In the genomic region with DNA sequence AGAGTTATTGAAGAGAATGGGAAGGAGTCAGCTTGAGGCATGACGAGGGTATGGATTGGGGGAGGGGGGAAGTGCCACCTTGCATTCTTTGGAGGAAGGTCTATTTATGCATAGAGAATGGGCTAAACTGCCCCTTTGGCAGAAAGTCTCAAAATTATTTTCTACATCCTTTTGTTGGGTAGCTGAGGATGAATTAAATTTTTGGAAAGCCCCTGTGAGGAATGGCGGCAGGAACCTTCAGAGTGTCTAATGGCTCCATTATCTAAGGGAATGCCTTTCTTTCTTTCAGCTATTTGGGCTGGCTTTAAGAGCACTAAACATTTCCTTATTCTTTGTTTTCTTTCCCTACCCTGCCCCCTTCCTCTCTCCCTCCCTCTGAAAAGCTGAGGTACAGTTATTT, we compare ENCODE assay signal across 13 mouse cellular contexts. TPM values are rescaled to one million over a fixed set of nuclear protein-coding genes. Genes with fewer than 3 reads are reported as not detected.
DNase-seq lines count a peak whose midpoint lies in the region; ATAC-seq lines count a peak whose summit lies in the region.
"Had no signal": no experiment of that assay in that cellular context is flagged by ENCODE, and none has a peak within 500 bp of the region (broad histone marks: within the 10 kb centered on the region; RNA-seq: fewer than 3 reads in every experiment).

No protein-coding gene starts in this region.

- H3K9me3 ChIP-seq in embryonic facial prominence, embryonic 10.5 days = no peaks in the 10 kb centered on the region
- no peaks in the 10 kb centered on the region for H3K9me3 ChIP-seq in hindbrain, embryonic 13.5 days
- no peaks in the 10 kb centered on the region for H3K9me3 ChIP-seq in midbrain, embryonic 15.5 days
- no peaks in the 10 kb centered on the region for H3K9me3 ChIP-seq in intestine, embryonic 16.5 days (ENCODE audit: control insufficient read depth, low read length)
- no peaks in the 10 kb centered on the region for H3K9me3 ChIP-seq in heart, embryonic 11.5 days (replicated peaks; ENCODE audit: control insufficient read depth, low read length)

- peak overlapping the region; percentile 77 for H3K9ac ChIP-seq in hindbrain, embryonic 13.5 days
- H3K9ac ChIP-seq in midbrain, embryonic 15.5 days = peak overlapping the region; percentile 36
- no peak overlapping the region for H3K9ac ChIP-seq in intestine, embryonic 16.5 days (ENCODE audit: low read depth, low read length)
- no peak overlapping the region for H3K9ac ChIP-seq in heart, embryonic 11.5 days (ENCODE audit: low read depth, low read length)
- H3K9ac ChIP-seq: liver, embryonic 14.5 days had no signal

- WGBS in embryonic facial prominence, embryonic 10.5 days = 4% methylated on average over 2 of the region's 2 CpGs
- WGBS in hindbrain, embryonic 13.5 days = 6% methylated on average over 2 of the region's 2 CpGs
- WGBS in midbrain, embryonic 15.5 days = 22% methylated on average over 2 of the region's 2 CpGs
- 0% methylated on average over 2 of the region's 2 CpGs for WGBS in intestine, embryonic 16.5 days
- 8% methylated on average over 2 of the region's 2 CpGs for WGBS in heart, embryonic 11.5 days (ENCODE audit: insufficient replicate concordance)

- H3K4me2 ChIP-seq in hindbrain, embryonic 13.5 days = peak overlapping the region; percentile 52
- H3K4me2 ChIP-seq in midbrain, embryonic 15.5 days = peak overlapping the region; percentile 45
- H3K4me2 ChIP-seq in intestine, embryonic 16.5 days (ENCODE audit: low read depth, low read length) = no peak overlapping the region
- no peak overlapping the region for H3K4me2 ChIP-seq in heart, embryonic 11.5 days

- no peak for ATAC-seq in hindbrain, embryonic 13.5 days (ENCODE audit: low FRiP score)
- ATAC-seq in midbrain, embryonic 15.5 days (replicated peaks) = no peak
- no peak for ATAC-seq in megakaryocyte-erythroid progenitor cell, adult 5-6 weeks (replicated peaks; ENCODE audit: low FRiP score, low TSS enrichment, poor library complexity, severe bottlenecking)
- no peak for ATAC-seq in intestine, embryonic 16.5 days
- ATAC-seq in heart, embryonic 11.5 days (replicated peaks; ENCODE audit: insufficient number of reproducible peaks, low FRiP score, low TSS enrichment) = no peak

- H3K4me1 ChIP-seq in embryonic facial prominence, embryonic 10.5 days = peaks cover 43% of the 10 kb centered on the region
- H3K4me1 ChIP-seq in hindbrain, embryonic 13.5 days (replicated peaks) = peaks cover 30% of the 10 kb centered on the region
- H3K4me1 ChIP-seq in midbrain, embryonic 15.5 days = peaks cover 6% of the 10 kb centered on the region
- H3K4me1 ChIP-seq in intestine, embryonic 16.5 days (ENCODE audit: control insufficient read depth, insufficient read depth, low read length) = peaks cover 6% of the 10 kb centered on the region
- peaks cover 15% of the 10 kb centered on the region for H3K4me1 ChIP-seq in heart, embryonic 11.5 days (ENCODE audit: control insufficient read depth, insufficient read depth, low read length)

- H3K27me3 ChIP-seq in embryonic facial prominence, embryonic 10.5 days (replicated peaks; ENCODE audit: low read depth, poor library complexity, severe bottlenecking) = peaks cover 99% of the 10 kb centered on the region
- peaks cover 75% of the 10 kb centered on the region for H3K27me3 ChIP-seq in hindbrain, embryonic 13.5 days
- peaks cover 43% of the 10 kb centered on the region for H3K27me3 ChIP-seq in midbrain, embryonic 15.5 days (replicated peaks)
- peaks cover 85% of the 10 kb centered on the region for H3K27me3 ChIP-seq in intestine, embryonic 16.5 days (replicated peaks; ENCODE audit: control insufficient read depth, insufficient read depth, low read length)
- H3K27me3 ChIP-seq in heart, embryonic 11.5 days (ENCODE audit: control insufficient read depth, insufficient read depth, low read length) = peaks cover 97% of the 10 kb centered on the region

- no peak overlapping the region for H3K27ac ChIP-seq in embryonic facial prominence, embryonic 10.5 days (replicated peaks)
- peak overlapping the region; percentile 62 for H3K27ac ChIP-seq in hindbrain, embryonic 13.5 days
- H3K27ac ChIP-seq in midbrain, embryonic 15.5 days = peak overlapping the region; percentile 66; the same call in 1 of the 2 replicates
- H3K27ac ChIP-seq in intestine, embryonic 16.5 days (ENCODE audit: low read length) = no peak overlapping the region
- H3K27ac ChIP-seq in heart, embryonic 11.5 days (ENCODE audit: low read depth, low read length) = no peak overlapping the region
- H3K27ac ChIP-seq: liver, embryonic 14.5 days had no signal

- peaks cover 5% of the 10 kb centered on the region; the same call in 1 of the 2 replicates for H3K36me3 ChIP-seq in embryonic facial prominence, embryonic 10.5 days (replicated peaks)
- no peaks in the 10 kb centered on the region; the same call in 1 of the 2 replicates for H3K36me3 ChIP-seq in hindbrain, embryonic 13.5 days
- no peaks in the 10 kb centered on the region for H3K36me3 ChIP-seq in midbrain, embryonic 15.5 days (replicated peaks)
- H3K36me3 ChIP-seq in intestine, embryonic 16.5 days (ENCODE audit: control insufficient read depth, insufficient read depth, low read length) = no peaks in the 10 kb centered on the region
- H3K36me3 ChIP-seq in heart, embryonic 11.5 days (ENCODE audit: control insufficient read depth, insufficient read depth, low read length) = no peaks in the 10 kb centered on the region

- peak; percentile 44 for DNase-seq in brain, adult 2 months (ENCODE audit: low read depth, low spot score)
- DNase-seq in embryonic facial prominence, embryonic 10.5 days (ENCODE audit: low spot score) = peak; percentile 33
- DNase-seq in spleen, postnatal 14 days (ENCODE audit: low spot score in 2 of 2) = no peak
- DNase-seq: heart, postnatal 4 days; kidney, postnatal 25 days had no signal

- peak overlapping the region; percentile 66 for H3K4me3 ChIP-seq in embryonic facial prominence, embryonic 10.5 days
- H3K4me3 ChIP-seq in hindbrain, embryonic 13.5 days = peak overlapping the region; percentile 58
- H3K4me3 ChIP-seq in midbrain, embryonic 15.5 days = peak overlapping the region; percentile 27
- H3K4me3 ChIP-seq in intestine, embryonic 16.5 days (ENCODE audit: low read length) = no peak overlapping the region
- no peak overlapping the region for H3K4me3 ChIP-seq in heart, embryonic 11.5 days (ENCODE audit: low read depth, low read length)

RNA-seq across cellular contexts. Expression of gene Zic2, which starts 5.1 kb away (rescaled TPM):
- 2.2 and 2.4 TPM in 2 replicates for polyA plus RNA-seq in embryonic facial prominence, embryonic 10.5 days (2016; fragmentation: Nextera tagmentation; extraction: Ambion mirVana)
- polyA plus RNA-seq in hindbrain, embryonic 13.5 days (2015; fragmentation: Nextera tagmentation; extraction: Ambion mirVana) = 9.3 and 13.7 TPM in 2 replicates
- 9.6 and 9.9 TPM in 2 replicates for polyA plus RNA-seq in midbrain, embryonic 15.5 days (2015; fragmentation: Nextera tagmentation; extraction: Ambion mirVana)
- not detected in 2 replicates for total RNA-seq in megakaryocyte-erythroid progenitor cell, adult 5-6 weeks (2014; fragmentation: Nextera tagmentation)
- not detected in 2 replicates for total RNA-seq in megakaryocyte-erythroid progenitor cell, adult 5-6 weeks (2017)
- not detected in 2 replicates for polyA plus RNA-seq in intestine, embryonic 16.5 days (2015; fragmentation: Nextera tagmentation; extraction: Ambion mirVana)
- polyA plus RNA-seq in heart, embryonic 11.5 days (2014; fragmentation: Nextera tagmentation; extraction: Ambion mirVana) = 0.07 TPM in 1 of 2 replicates, not detected in the other
- total RNA-seq: gastrocnemius, adult 8-10 months; heart, postnatal 4 days had no signal
- polyA plus RNA-seq: spleen, adult 2 months had no signal

RNA-seq across cellular contexts. Expression of gene Gm10837, which starts 10.0 kb away (rescaled TPM):
- polyA plus RNA-seq in embryonic facial prominence, embryonic 10.5 days (2016; fragmentation: Nextera tagmentation; extraction: Ambion mirVana) = 0.31 TPM in 1 of 2 replicates, not detected in the other
- 0.41 and 0.74 TPM in 2 replicates for polyA plus RNA-seq in hindbrain, embryonic 13.5 days (2015; fragmentation: Nextera tagmentation; extraction: Ambion mirVana)
- 0.51 and 0.77 TPM in 2 replicates for polyA plus RNA-seq in midbrain, embryonic 15.5 days (2015; fragmentation: Nextera tagmentation; extraction: Ambion mirVana)
- not detected in 2 replicates for total RNA-seq in megakaryocyte-erythroid progenitor cell, adult 5-6 weeks (2014; fragmentation: Nextera tagmentation)
- total RNA-seq in megakaryocyte-erythroid progenitor cell, adult 5-6 weeks (2017) = not detected in 2 replicates
- polyA plus RNA-seq in intestine, embryonic 16.5 days (2015; fragmentation: Nextera tagmentation; extraction: Ambion mirVana) = not detected in 2 replicates
- polyA plus RNA-seq in heart, embryonic 11.5 days (2014; fragmentation: Nextera tagmentation; extraction: Ambion mirVana) = 0.10 TPM in 1 of 2 replicates, not detected in the other
- total RNA-seq: gastrocnemius, adult 8-10 months; heart, postnatal 4 days had no signal
- polyA plus RNA-seq: liver, embryonic 14.5 days; spleen, adult 2 months had no signal

RNA-seq across cellular contexts. Expression of gene Zic5, which starts 14.9 kb away (rescaled TPM):
- polyA plus RNA-seq in embryonic facial prominence, embryonic 10.5 days (2016; fragmentation: Nextera tagmentation; extraction: Ambion mirVana) = 6.2 and 6.9 TPM in 2 replicates
- 10.9 and 13.9 TPM in 2 replicates for polyA plus RNA-seq in hindbrain, embryonic 13.5 days (2015; fragmentation: Nextera tagmentation; extraction: Ambion mirVana)
- 13.0 and 14.0 TPM in 2 replicates for polyA plus RNA-seq in midbrain, embryonic 15.5 days (2015; fragmentation: Nextera tagmentation; extraction: Ambion mirVana)
- total RNA-seq in megakaryocyte-erythroid progenitor cell, adult 5-6 weeks (2014; fragmentation: Nextera tagmentation) = not detected in 2 replicates
- total RNA-seq in megakaryocyte-erythroid progenitor cell, adult 5-6 weeks (2017) = not detected in 2 replicates
- polyA plus RNA-seq in intestine, embryonic 16.5 days (2015; fragmentation: Nextera tagmentation; extraction: Ambion mirVana) = not detected in 2 replicates
- 0.16 TPM in 1 of 2 replicates, not detected in the other for polyA plus RNA-seq in heart, embryonic 11.5 days (2014; fragmentation: Nextera tagmentation; extraction: Ambion mirVana)
- total RNA-seq: gastrocnemius, adult 8-10 months; heart, postnatal 4 days had no signal
- polyA plus RNA-seq: liver, embryonic 14.5 days; spleen, adult 2 months had no signal

RNA-seq across cellular contexts. Expression of gene Gm5089, which starts 29.4 kb away (rescaled TPM):
- polyA plus RNA-seq in embryonic facial prominence, embryonic 10.5 days (2016; fragmentation: Nextera tagmentation; extraction: Ambion mirVana) = 0.50 and 0.56 TPM in 2 replicates
- polyA plus RNA-seq in hindbrain, embryonic 13.5 days (2015; fragmentation: Nextera tagmentation; extraction: Ambion mirVana) = 1.8 and 3.0 TPM in 2 replicates
- 0.91 and 1.1 TPM in 2 replicates for polyA plus RNA-seq in midbrain, embryonic 15.5 days (2015; fragmentation: Nextera tagmentation; extraction: Ambion mirVana)
- total RNA-seq in megakaryocyte-erythroid progenitor cell, adult 5-6 weeks (2014; fragmentation: Nextera tagmentation) = not detected in 2 replicates
- total RNA-seq in megakaryocyte-erythroid progenitor cell, adult 5-6 weeks (2017) = not detected in 2 replicates
- not detected in 2 replicates for polyA plus RNA-seq in intestine, embryonic 16.5 days (2015; fragmentation: Nextera tagmentation; extraction: Ambion mirVana)
- not detected in 2 replicates for polyA plus RNA-seq in heart, embryonic 11.5 days (2014; fragmentation: Nextera tagmentation; extraction: Ambion mirVana)
- total RNA-seq: gastrocnemius, adult 8-10 months; heart, postnatal 4 days had no signal
- polyA plus RNA-seq: liver, embryonic 14.5 days; spleen, adult 2 months had no signal

RNA-seq across cellular contexts. Expression of gene Pcca, which starts 53.8 kb away (rescaled TPM):
- 29.1 and 32.8 TPM in 2 replicates for polyA plus RNA-seq in embryonic facial prominence, embryonic 10.5 days (2016; fragmentation: Nextera tagmentation; extraction: Ambion mirVana)
- 26.7 and 29.7 TPM in 2 replicates for polyA plus RNA-seq in hindbrain, embryonic 13.5 days (2015; fragmentation: Nextera tagmentation; extraction: Ambion mirVana)
- polyA plus RNA-seq in midbrain, embryonic 15.5 days (2015; fragmentation: Nextera tagmentation; extraction: Ambion mirVana) = 26.7 and 27.0 TPM in 2 replicates
- total RNA-seq in megakaryocyte-erythroid progenitor cell, adult 5-6 weeks (2014; fragmentation: Nextera tagmentation) = 36.5 and 52.3 TPM in 2 replicates
- 19.7 and 91.6 TPM in 2 replicates for total RNA-seq in megakaryocyte-erythroid progenitor cell, adult 5-6 weeks (2017)
- polyA plus RNA-seq in intestine, embryonic 16.5 days (2015; fragmentation: Nextera tagmentation; extraction: Ambion mirVana) = 17.3 and 18.3 TPM in 2 replicates
- 24.9 and 27.5 TPM in 2 replicates for polyA plus RNA-seq in heart, embryonic 11.5 days (2014; fragmentation: Nextera tagmentation; extraction: Ambion mirVana)

Comparison
In these comparisons a context has a peak if more than half of its experiments do, and no peak if none do; other contexts are left out.
1. DNase-seq: peak in brain, adult 2 months (single experiment) and embryonic facial prominence, embryonic 10.5 days (single experiment); none in spleen, postnatal 14 days (0 of 2).
2. H3K27ac ChIP-seq: peak in hindbrain, embryonic 13.5 days (single experiment) and midbrain, embryonic 15.5 days (single experiment); none in embryonic facial prominence, embryonic 10.5 days (single experiment), intestine, embryonic 16.5 days (single experiment) and heart, embryonic 11.5 days (single experiment).
3. H3K4me3 ChIP-seq: peak in embryonic facial prominence, embryonic 10.5 days (single experiment), hindbrain, embryonic 13.5 days (single experiment) and midbrain, embryonic 15.5 days (single experiment); none in intestine, embryonic 16.5 days (single experiment) and heart, embryonic 11.5 days (single experiment).
4. H3K4me2 ChIP-seq: peak in hindbrain, embryonic 13.5 days (single experiment) and midbrain, embryonic 15.5 days (single experiment); none in intestine, embryonic 16.5 days (single experiment) and heart, embryonic 11.5 days (single experiment).
5. H3K9ac ChIP-seq: peak in hindbrain, embryonic 13.5 days (single experiment) and midbrain, embryonic 15.5 days (single experiment); none in intestine, embryonic 16.5 days (single experiment) and heart, embryonic 11.5 days (single experiment).